Mouse (Mus musculus): ENCODE measurements around the gene Cenps. TPM values are rescaled to one million over a fixed set of nuclear protein-coding genes. Genes with fewer than 3 reads are reported as not detected.
"Not testable (repeated sequence)": the region's sequence is repeated elsewhere in the genome, so short reads cannot be mapped to it uniquely, and the experiment has no call there.

Gene Cenps
- total and polyA plus RNA-seq, 3 experiments: 19.5 to 74.6 (median 43.7) TPM

- dilution Hi-C loops (cut with MboI; ENCODE audit: extremely low pct_ligation_motif_present, extremely low pct_unique_long_range_greater_than_20kb, low sequenced_read_pairs): no loop called here
- Histone ChIP-seq H3K27me3 (replicated peaks) (no peaks in the 10 kb centered on the region), H3K9me3 (replicated peaks; ENCODE audit: low read length) (no peaks in the 10 kb centered on the region), H3K4me1 (ENCODE audit: control insufficient read depth in 1 of 2, insufficient read depth in 2 of 2) (peaks cover 6 to 24% of the 10 kb centered on the region in 2 experiments), H3K9ac (ENCODE audit: insufficient read depth, low read depth) (no peak overlapping the region), H3K79me2 (replicated peaks; ENCODE audit: control insufficient read depth, extremely low read depth, insufficient read depth, poor library complexity, severe bottlenecking) (peaks cover 25% of the 10 kb centered on the region), H3K36me3 (replicated peaks in 1 of 2; ENCODE audit: control insufficient read depth in 1 of 2, insufficient read depth in 1 of 2, low read length in 1 of 2) (peaks cover 4 to 9% of the 10 kb centered on the region in 2 experiments), H3K4me2 (ENCODE audit: insufficient read depth, low read depth, poor library complexity, severe bottlenecking) (no peak overlapping the region), H3K27ac (ENCODE audit: insufficient read depth, low read depth) (no peak overlapping the region), H3K4me3 (replicated peaks in 1 of 3; ENCODE audit: low read depth in 2 of 3, low read length in 2 of 3, poor library complexity in 1 of 3) (no peak overlapping the region)
- TF ChIP-seq USF1 (IDR thresholded peaks at IDR 0.05; ENCODE audit: low read depth, low read length): no peak
- no peak for TF ChIP-seq ETS1 (conservative IDR thresholded peaks at IDR 0.05; ENCODE audit: low read depth, low read length)
- TF ChIP-seq MYC (IDR thresholded peaks at IDR 0.05; ENCODE audit: low read depth, low read length): no peak
- TF ChIP-seq EP300 (IDR thresholded peaks at IDR 0.05; ENCODE audit: low read length): no peak
- TF ChIP-seq NRF1 (IDR thresholded peaks at IDR 0.05; ENCODE audit: low read depth, low read length): no peak
- TF ChIP-seq ZC3H11A (IDR thresholded peaks at IDR 0.05; ENCODE audit: low read depth, low read length): no peak
- DNase-seq (ENCODE audit: extremely low read depth): no peak
- in situ Hi-C loops (cut with MboI; ENCODE audit: low pct_ligation_motif_present, low pct_unique_long_range_greater_than_20kb, low sequenced_read_pairs): no loop called here
These were observed 36.0 kb downstream of the Cenps start for GRCm38 (mm10) chr4:149101456-149101855.

- Histone ChIP-seq H3K79me2 (replicated peaks; ENCODE audit: control insufficient read depth, extremely low read depth, insufficient read depth, poor library complexity, severe bottlenecking) (peaks cover 33% of the 10 kb centered on the region), H3K4me1 (ENCODE audit: control insufficient read depth in 1 of 2, insufficient read depth in 2 of 2) (peaks cover 6 to 29% of the 10 kb centered on the region in 2 experiments), H3K4me2 (ENCODE audit: insufficient read depth, low read depth, poor library complexity, severe bottlenecking) (peak overlapping the region; percentile 73)
- H3K9me3 ChIP-seq (replicated peaks; ENCODE audit: low read length); H3K27ac ChIP-seq (ENCODE audit: insufficient read depth, low read depth); dilution Hi-C loops (cut with MboI; ENCODE audit: extremely low pct_ligation_motif_present, extremely low pct_unique_long_range_greater_than_20kb, low sequenced_read_pairs); H3K36me3 ChIP-seq (replicated peaks in 1 of 2; ENCODE audit: control insufficient read depth in 1 of 2, insufficient read depth in 1 of 2, low read length in 1 of 2); in situ Hi-C loops (cut with MboI; ENCODE audit: low pct_ligation_motif_present, low pct_unique_long_range_greater_than_20kb, low sequenced_read_pairs); H3K4me3 ChIP-seq (replicated peaks in 1 of 3; ENCODE audit: low read depth in 2 of 3, low read length in 2 of 3, poor library complexity in 1 of 3); H3K27me3 ChIP-seq (replicated peaks); H3K9ac ChIP-seq (ENCODE audit: insufficient read depth, low read depth); DNase-seq (ENCODE audit: extremely low read depth): not testable (repeated sequence)
- 0 out of 2 replicates have a peak, but pooled peaks have one; percentile 22 for TF ChIP-seq ZNF384 (IDR thresholded peaks at IDR 0.05; ENCODE audit: low read depth, low read length)
These were observed 37.0 kb downstream of the Cenps start for GRCm38 (mm10) chr4:149100449-149100848.

GRCm38 (mm10) chr4:149099369-149100017 is 37.9 kb downstream of the Cenps start, which contains the start of gene Pex14:
Gene Pex14, minus strand, starts transcription at chr4:149099876.
- dilution Hi-C loops (cut with MboI; ENCODE audit: extremely low pct_ligation_motif_present, extremely low pct_unique_long_range_greater_than_20kb, low sequenced_read_pairs): no loop called here
- no peak within 1 kb of the TSS for H3K27ac ChIP-seq (ENCODE audit: insufficient read depth, low read depth)
- TF ChIP-seq ELF1 (IDR thresholded peaks at IDR 0.05; ENCODE audit: low read depth, low read length) (peak; percentile 68; the same call in 1 of the 2 replicates), USF1 (IDR thresholded peaks at IDR 0.05; ENCODE audit: low read depth, low read length) (no peak), KAT2A (IDR thresholded peaks at IDR 0.05; ENCODE audit: insufficient replicate concordance, low read length) (peak; percentile 92; the same call in 1 of the 2 replicates), MXI1 (IDR thresholded peaks at IDR 0.05; ENCODE audit: low read depth, low read length) (peak; percentile 53; the same call in 1 of the 2 replicates), CHD2 (IDR thresholded peaks at IDR 0.05; ENCODE audit: low read length) (peak; percentile 89), NRF1 (IDR thresholded peaks at IDR 0.05; ENCODE audit: low read depth, low read length) (peak; percentile 71), IRF4 (IDR thresholded peaks at IDR 0.05; ENCODE audit: low read depth, low read length) (peak; percentile 87), RCOR1 (conservative IDR thresholded peaks at IDR 0.05; ENCODE audit: low read depth, low read length) (no peak), MYC (IDR thresholded peaks at IDR 0.05; ENCODE audit: low read depth, low read length) (peak; percentile 53; the same call in 1 of the 2 replicates), NELFE (IDR thresholded peaks at IDR 0.05; ENCODE audit: low read depth, low read length) (peak; percentile 65), GABPA (IDR thresholded peaks at IDR 0.05; ENCODE audit: insufficient replicate concordance, low read depth, low read length) (peak; percentile 52; the same call in 1 of the 2 replicates), TCF12 (IDR thresholded peaks at IDR 0.05; ENCODE audit: low read depth, low read length) (peak; percentile 94), BHLHE40 (IDR thresholded peaks at IDR 0.05; ENCODE audit: low read depth, low read length) (peak; percentile 4; the same call in 1 of the 2 replicates), ZMIZ1 (IDR thresholded peaks at IDR 0.05; ENCODE audit: low read depth, low read length) (no peak), CTCF (conservative IDR thresholded peaks at IDR 0.05 in 1 of 2, IDR thresholded peaks at IDR 0.05 in 1 of 2; ENCODE audit: low read depth in 2 of 2, low read length in 2 of 2) (no peak), HCFC1 (IDR thresholded peaks at IDR 0.05; ENCODE audit: low read depth, low read length) (peak; percentile 97), MAX (IDR thresholded peaks at IDR 0.05; ENCODE audit: low read length) (no peak), TBP (conservative IDR thresholded peaks at IDR 0.05; ENCODE audit: low read depth, low read length) (peak; percentile 79), MEF2A (IDR thresholded peaks at IDR 0.05; ENCODE audit: borderline replicate concordance, low read depth, low read length) (peak; percentile 70; the same call in 1 of the 2 replicates), RAD21 (IDR thresholded peaks at IDR 0.05; ENCODE audit: low read depth, low read length) (no peak)

More at GRCm38 (mm10) chr4:149099369-149100017, 37.9 kb downstream of the Cenps start, which contains the start of gene Pex14:
- H3K79me2 ChIP-seq (replicated peaks; ENCODE audit: control insufficient read depth, extremely low read depth, insufficient read depth, poor library complexity, severe bottlenecking): peaks cover 36% of the 10 kb centered on the region
- in situ Hi-C loops (cut with MboI; ENCODE audit: low pct_ligation_motif_present, low pct_unique_long_range_greater_than_20kb, low sequenced_read_pairs): no loop called here
- no peaks in the 10 kb centered on the region for H3K27me3 ChIP-seq (replicated peaks)
- peak within 1 kb of the TSS; percentile 91 to 99 (median 99) for H3K4me3 ChIP-seq (replicated peaks in 1 of 3; ENCODE audit: low read depth in 2 of 3, low read length in 2 of 3, poor library complexity in 1 of 3)
- H3K4me2 ChIP-seq (ENCODE audit: insufficient read depth, low read depth, poor library complexity, severe bottlenecking): peak within 1 kb of the TSS; percentile 73
- H3K36me3 ChIP-seq (replicated peaks in 1 of 2; ENCODE audit: control insufficient read depth in 1 of 2, insufficient read depth in 1 of 2, low read length in 1 of 2): peaks cover 0 to 14% of the 10 kb centered on the region in 2 experiments
- no peaks in the 10 kb centered on the region for H3K9me3 ChIP-seq (replicated peaks; ENCODE audit: low read length)
- peak; percentile 90 for DNase-seq (ENCODE audit: extremely low read depth)
- peaks cover 6 to 21% of the 10 kb centered on the region in 2 experiments; a peak in 3 of 4 replicates for H3K4me1 ChIP-seq (ENCODE audit: control insufficient read depth in 1 of 2, insufficient read depth in 2 of 2)
- H3K9ac ChIP-seq (ENCODE audit: insufficient read depth, low read depth): peak within 1 kb of the TSS; percentile 70

All from CH12.LX (cell line).